Mouse (Mus musculus) skeletal muscle tissue, adult 2 months (tissue): ENCODE data around the gene Mid1.
A peak's percentile ranks its signal among the peaks of the same experiment; 100 is the strongest.
"Not testable (repeated sequence)": the region's sequence is repeated elsewhere in the genome, so short reads cannot be mapped to it uniquely, and the experiment has no call there.

Experiments
- DNase-seq: peaks from one replicate; pipeline ENCODE4 v3.0.0-alpha.2; 2012; ENCODE audit warnings: low read depth, low spot score

Gene Mid1

GRCm38 (mm10) chrX:169999912-170000641 lies 315.1 kb downstream of the Mid1 start:
- not testable (repeated sequence) for DNase-seq

- not testable (repeated sequence) for DNase-seq
These were observed 315.8 kb downstream of the Mid1 start for GRCm38 (mm10) chrX:170000642-170001387.

- DNase-seq = not testable (repeated sequence)
These were observed 316.3 kb downstream of the Mid1 start for GRCm38 (mm10) chrX:170001388-170001695.

GRCm38 (mm10) chrX:170002510-170003197 lies 317.7 kb downstream of the Mid1 start:
- not testable (repeated sequence) for DNase-seq

GRCm38 (mm10) chrX:170003536-170003935 lies 318.5 kb downstream of the Mid1 start:
- not testable (repeated sequence) for DNase-seq

- not testable (repeated sequence) for DNase-seq
These were observed 319.2 kb downstream of the Mid1 start for GRCm38 (mm10) chrX:170004236-170004635.

GRCm38 (mm10) chrX:170004793-170005192 lies 319.8 kb downstream of the Mid1 start:
- DNase-seq = not testable (repeated sequence)

GRCm38 (mm10) chrX:170005194-170005593 lies 320.2 kb downstream of the Mid1 start:
- not testable (repeated sequence) for DNase-seq

GRCm38 (mm10) chrX:170005695-170006297 lies 320.8 kb downstream of the Mid1 start:
- DNase-seq = not testable (repeated sequence)

- DNase-seq = not testable (repeated sequence)
These were observed 321.8 kb downstream of the Mid1 start for GRCm38 (mm10) chrX:170006694-170007247.

GRCm38 (mm10) chrX:170007375-170008178 lies 322.6 kb downstream of the Mid1 start:
- not testable (repeated sequence) for DNase-seq

- DNase-seq = not testable (repeated sequence)
These were observed 323.1 kb downstream of the Mid1 start for GRCm38 (mm10) chrX:170008179-170008467.

GRCm38 (mm10) chrX:170008584-170008983 lies 323.6 kb downstream of the Mid1 start:
- not testable (repeated sequence) for DNase-seq

GRCm38 (mm10) chrX:170009016-170009750 lies 324.2 kb downstream of the Mid1 start, which contains the start of gene Gm21887:
Gm21887 (plus strand) TSS chrX:170009659.
- peak; percentile 94 for DNase-seq

- peak; percentile 99 for DNase-seq
These were observed 324.8 kb downstream of the Mid1 start for GRCm38 (mm10) chrX:170009801-170010221.

GRCm38 (mm10) chrX:170010581-170011528 lies 325.9 kb downstream of the Mid1 start:
- DNase-seq = not testable (repeated sequence)

- DNase-seq = not testable (repeated sequence)
These were observed 326.5 kb downstream of the Mid1 start for GRCm38 (mm10) chrX:170011529-170011879.

- DNase-seq = not testable (repeated sequence)
These were observed 328.4 kb downstream of the Mid1 start for GRCm38 (mm10) chrX:170013421-170013820.

GRCm38 (mm10) chrX:170014038-170014437 lies 329.0 kb downstream of the Mid1 start:
- not testable (repeated sequence) for DNase-seq
